ENCODE assay signal across 8 mouse cellular contexts in the genomic region with DNA sequence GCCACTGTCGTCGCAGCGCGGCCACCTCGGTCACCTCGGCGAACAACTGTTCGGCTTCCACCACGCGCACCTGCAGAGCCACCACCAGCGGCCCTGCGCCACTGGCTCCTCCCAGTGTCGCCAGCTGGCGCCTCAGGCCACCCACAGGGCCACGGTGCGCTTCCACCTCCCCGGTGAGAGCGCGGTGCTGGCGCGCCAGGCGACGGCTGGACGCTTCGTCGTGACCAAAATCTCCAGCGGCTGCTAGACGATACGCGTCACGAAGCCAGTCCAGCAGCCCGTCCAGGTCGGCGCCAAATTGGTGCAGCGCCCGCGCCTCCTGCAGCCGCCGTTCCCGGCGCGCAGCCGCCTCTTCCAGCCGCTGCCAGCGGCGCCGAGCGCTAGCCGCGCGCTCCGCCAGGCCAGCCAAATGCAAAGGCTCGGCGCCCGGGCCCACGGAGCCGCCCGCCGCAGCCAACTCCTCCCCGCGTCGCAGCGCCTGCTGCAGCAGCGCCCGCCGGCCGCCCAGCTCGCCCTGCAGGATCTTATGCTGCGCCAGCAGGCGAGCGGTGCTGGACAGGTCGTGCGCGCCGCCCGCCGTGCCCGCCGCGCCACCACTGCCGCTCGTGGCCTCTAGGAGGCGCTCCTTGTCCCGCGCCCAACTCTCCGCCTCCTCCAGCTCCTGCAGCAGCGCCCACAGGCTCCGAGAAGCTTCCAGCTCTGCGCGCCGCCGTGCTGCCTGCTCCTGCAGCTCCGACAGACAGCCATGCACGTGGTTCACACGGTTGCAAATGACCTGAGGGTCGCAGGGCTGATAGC. TPM values are rescaled to one million over a fixed set of nuclear protein-coding genes. Genes with fewer than 3 reads are reported as not detected.
DNase-seq lines count a peak whose midpoint lies in the region; ATAC-seq lines count a peak whose summit lies in the region.

No protein-coding gene starts in this region.

- peaks cover 25% of the 10 kb centered on the region for H3K36me3 ChIP-seq in hindbrain, embryonic 15.5 days
- H3K36me3 ChIP-seq in megakaryocyte, embryonic 14.5 days (replicated peaks; ENCODE audit: low read length) = no peaks in the 10 kb centered on the region

- H3K9ac ChIP-seq in hindbrain, embryonic 15.5 days = no peak overlapping the region

- peak; percentile 90 for ATAC-seq in common myeloid progenitor, adult 5-6 weeks (replicated peaks; ENCODE audit: low read depth, poor library complexity, severe bottlenecking)
- peak; percentile 52; the same call in 1 of the 2 replicates for ATAC-seq in hindbrain, embryonic 15.5 days (ENCODE audit: low FRiP score, low read depth)

- peaks cover 15% of the 10 kb centered on the region for H3K4me1 ChIP-seq in hindbrain, embryonic 15.5 days (replicated peaks)
- peaks cover 24% of the 10 kb centered on the region for H3K4me1 ChIP-seq in megakaryocyte, embryonic 14.5 days

- no peaks in the 10 kb centered on the region for H3K9me3 ChIP-seq in hindbrain, embryonic 15.5 days
- H3K9me3 ChIP-seq in megakaryocyte, embryonic 14.5 days = peaks cover 24% of the 10 kb centered on the region

- no peak overlapping the region for H3K27ac ChIP-seq in hindbrain, embryonic 15.5 days (replicated peaks)

- 2% methylated on average over 92 of the region's 96 CpGs for WGBS in hindbrain, embryonic 15.5 days

- peak overlapping the region; percentile 62 for H3K4me2 ChIP-seq in hindbrain, embryonic 15.5 days

- peak overlapping the region; percentile 38 for H3K4me3 ChIP-seq in hindbrain, embryonic 15.5 days
- peak overlapping the region; percentile 88 for H3K4me3 ChIP-seq in megakaryocyte, embryonic 14.5 days (replicated peaks)

- H3K27me3 ChIP-seq in hindbrain, embryonic 15.5 days = peaks cover 76% of the 10 kb centered on the region
- H3K27me3 ChIP-seq in megakaryocyte, embryonic 14.5 days (replicated peaks) = peaks cover 88% of the 10 kb centered on the region

- peak; percentile 39 for DNase-seq in adrenal gland, adult 8-10 months
- peak; percentile 10 to 50 for DNase-seq in gastrocnemius, adult 8-10 months (ENCODE audit: low spot score in 2 of 2)
- DNase-seq in left cerebral cortex, postnatal 14 days (ENCODE audit: low spot score in 2 of 2) = peak; percentile 56 to 62
- DNase-seq in right cerebral cortex, postnatal 14 days = peak; percentile 63
- peak; percentile 68 to 76 for DNase-seq in urinary bladder, postnatal 36 days (ENCODE audit: low spot score in 2 of 2)

- intact Hi-C loops in left cerebral cortex, postnatal 14 days (cut with DNase I) = loop anchor here (5.0 kb wide), 1 partner anchor 39 kb away; a partner anchor contains a TSS

RNA-seq across cellular contexts. Expression of a gene that starts 38.9 kb away (rescaled TPM):
- 1 to 10 TPM; 3.0 to 8.0 (median 4.9) TPM for total RNA-seq in adrenal gland, adult 8-10 months (2022)
- 0.34 TPM in 1 of 2 replicates, not detected in the other for total RNA-seq in common myeloid progenitor, adult 5-6 weeks (2017)
- total RNA-seq in gastrocnemius, adult 8-10 months (2022) = not detected
- 3.2 and 3.7 TPM in 2 replicates for polyA plus RNA-seq in hindbrain, embryonic 15.5 days (2015; fragmentation: Nextera tagmentation; extraction: Ambion mirVana)
- 100 to 1,000 TPM; 128 to 132 TPM for total RNA-seq in left cerebral cortex, postnatal 14 days (2021)
- polyA plus RNA-seq in megakaryocyte, embryonic 14.5 days (2012; ENCODE audit: insufficient read depth, low replicate concordance) = 0.27 and 0.45 TPM in 2 replicates

RNA-seq across cellular contexts. Expression of a gene that starts 39.2 kb away (rescaled TPM):
- 10 to 100 TPM; 33.7 to 49.5 (median 44.8) TPM for total RNA-seq in adrenal gland, adult 8-10 months (2022)
- 78.0 and 98.4 TPM in 2 replicates for total RNA-seq in common myeloid progenitor, adult 5-6 weeks (2017)
- 10 to 100 TPM in 3 of 4 experiments, 1 to 10 TPM in 1; 9.9 to 14.4 (median 11.3) TPM for total RNA-seq in gastrocnemius, adult 8-10 months (2022)
- 20.2 and 24.0 TPM in 2 replicates for polyA plus RNA-seq in hindbrain, embryonic 15.5 days (2015; fragmentation: Nextera tagmentation; extraction: Ambion mirVana)
- total RNA-seq in left cerebral cortex, postnatal 14 days (2021) = 10 to 100 TPM; 11.7 to 13.0 TPM
- polyA plus RNA-seq in megakaryocyte, embryonic 14.5 days (2012; ENCODE audit: insufficient read depth, low replicate concordance) = 330 and 332 TPM in 2 replicates

RNA-seq across cellular contexts. Expression of a gene that starts 51.4 kb away (rescaled TPM):
- 1 to 10 TPM in 1 of 4 experiments, not detected in 3; 4.0 TPM for total RNA-seq in adrenal gland, adult 8-10 months (2022)
- total RNA-seq in common myeloid progenitor, adult 5-6 weeks (2017) = 2.2 TPM in 1 of 2 replicates, not detected in the other
- under 1 TPM in 1 of 4 experiments, not detected in 3; 0.53 TPM for total RNA-seq in gastrocnemius, adult 8-10 months (2022)
- polyA plus RNA-seq in hindbrain, embryonic 15.5 days (2015; fragmentation: Nextera tagmentation; extraction: Ambion mirVana) = not detected in 2 replicates
- total RNA-seq in left cerebral cortex, postnatal 14 days (2021) = not detected
- 1.4 and 7.6 TPM in 2 replicates for polyA plus RNA-seq in megakaryocyte, embryonic 14.5 days (2012; ENCODE audit: insufficient read depth, low replicate concordance)

RNA-seq across cellular contexts. Expression of a gene that starts 52.8 kb away (rescaled TPM):
- 10 to 100 TPM; 19.4 to 41.1 (median 29.7) TPM for total RNA-seq in adrenal gland, adult 8-10 months (2022)
- total RNA-seq in common myeloid progenitor, adult 5-6 weeks (2017) = 18.4 and 25.8 TPM in 2 replicates
- total RNA-seq in gastrocnemius, adult 8-10 months (2022) = 1 to 10 TPM; 1.8 to 3.9 (median 2.7) TPM
- 42.8 and 46.6 TPM in 2 replicates for polyA plus RNA-seq in hindbrain, embryonic 15.5 days (2015; fragmentation: Nextera tagmentation; extraction: Ambion mirVana)
- 10 to 100 TPM; 22.2 to 27.4 TPM for total RNA-seq in left cerebral cortex, postnatal 14 days (2021)
- polyA plus RNA-seq in megakaryocyte, embryonic 14.5 days (2012; ENCODE audit: insufficient read depth, low replicate concordance) = 214 and 344 TPM in 2 replicates

Comparison
In these comparisons a context has a peak if more than half of its experiments do, and no peak if none do; other contexts are left out.
1. RNA of a gene that starts 38.9 kb away (total RNA-seq): 128 to 132 TPM in left cerebral cortex, postnatal 14 days; 3.0 to 8.0 TPM in adrenal gland, adult 8-10 months, not detected in gastrocnemius, adult 8-10 months and 0.34 TPM in common myeloid progenitor, adult 5-6 weeks; every median in the first group is over 10 times any median in the second.
2. Peak in every context shown above with its lines, with median percentiles within 50 percentile points of each other: DNase-seq.